Mouse (Mus musculus): ENCODE measurements around the gene Ski. TPM values are rescaled to one million over a fixed set of nuclear protein-coding genes. Genes with fewer than 3 reads are reported as not detected.

Ski gene
- total RNA-seq, 2 experiments from 2014 or later, result 118 TPM

GRCm38 (mm10) chr4:155184248-155185070 is 37.9 kb downstream of the Ski start:
- no peak for DNase-seq (ENCODE audit: low spot score in 2 of 2)

DNA sequence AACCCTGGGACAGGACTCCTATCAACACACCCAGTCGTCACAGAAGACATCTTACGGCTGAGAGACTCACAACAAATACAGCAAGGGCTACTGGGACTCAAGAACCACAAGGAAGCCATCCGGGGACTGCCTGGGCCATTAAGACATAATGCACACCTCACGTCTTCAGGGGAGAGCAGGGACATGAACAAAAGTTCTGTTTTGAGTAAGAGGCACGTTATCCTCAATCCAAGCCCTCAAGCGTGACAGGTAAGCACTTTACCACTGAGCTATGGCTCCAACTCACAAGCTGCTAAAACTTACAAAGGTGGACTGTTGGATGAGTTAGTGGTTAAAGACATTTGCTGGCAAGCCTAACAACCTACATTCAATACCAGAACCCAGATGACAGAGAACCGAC is 39.2 kb downstream of the Ski start:
- DNase-seq (ENCODE audit: low spot score in 2 of 2), result no peak

DNA sequence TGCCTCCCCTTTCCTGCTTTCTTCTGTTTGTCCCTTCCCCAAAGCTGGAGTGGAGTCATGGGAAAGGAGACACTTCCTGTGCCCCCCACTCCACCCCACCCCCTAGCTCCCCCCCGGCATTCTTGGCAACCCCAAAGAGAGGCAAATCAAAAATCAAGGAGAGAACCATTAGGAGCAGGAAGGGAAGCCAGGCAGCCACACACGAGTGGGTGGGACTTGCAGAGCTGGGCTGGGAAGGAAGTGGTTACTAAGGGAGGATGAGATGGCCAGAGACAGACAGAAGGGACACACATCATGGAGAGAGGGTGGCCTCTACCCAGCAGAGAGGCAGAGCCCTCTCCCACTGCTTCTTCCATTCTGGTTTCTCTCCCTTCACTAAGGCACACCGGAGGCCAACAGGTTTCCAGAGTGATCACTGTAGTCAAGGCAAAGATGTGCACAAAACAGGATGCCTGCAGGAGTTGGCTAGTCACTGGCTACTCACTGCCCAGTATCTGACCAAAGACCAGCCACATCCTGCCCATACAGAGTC is 43.3 kb downstream of the Ski start:
- DNase-seq (ENCODE audit: low spot score in 2 of 2), result no peak

DNA sequence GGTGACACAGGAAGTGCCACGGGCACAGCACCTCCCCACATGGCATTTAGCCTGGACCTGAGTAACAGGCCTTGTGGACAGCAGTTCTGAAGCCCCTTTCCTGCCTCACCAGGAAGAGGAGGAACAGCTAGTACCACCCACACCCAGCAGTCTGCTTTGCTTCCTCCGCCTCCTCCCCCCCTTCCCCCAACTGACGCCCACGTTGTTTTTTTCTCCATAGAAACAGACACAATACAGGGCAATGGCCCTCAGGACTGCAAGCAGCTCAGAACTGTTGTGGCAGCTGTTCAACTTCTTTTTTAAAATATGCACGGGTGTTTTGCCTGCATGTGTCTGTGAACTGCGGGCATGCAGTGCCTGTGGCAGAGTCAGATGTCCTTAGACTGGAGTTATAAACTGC is 44.1 kb downstream of the Ski start:
- DNase-seq (ENCODE audit: low spot score in 2 of 2), result peak in 1 of 2 experiments; percentile 43

- DNase-seq (ENCODE audit: low spot score in 2 of 2), result no peak
These were observed 46.2 kb downstream of the Ski start for GRCm38 (mm10) chr4:155176210-155176609.

GRCm38 (mm10) chr4:155173822-155174785 is 48.3 kb downstream of the Ski start:
- DNase-seq (ENCODE audit: low spot score in 2 of 2), result no peak

DNA sequence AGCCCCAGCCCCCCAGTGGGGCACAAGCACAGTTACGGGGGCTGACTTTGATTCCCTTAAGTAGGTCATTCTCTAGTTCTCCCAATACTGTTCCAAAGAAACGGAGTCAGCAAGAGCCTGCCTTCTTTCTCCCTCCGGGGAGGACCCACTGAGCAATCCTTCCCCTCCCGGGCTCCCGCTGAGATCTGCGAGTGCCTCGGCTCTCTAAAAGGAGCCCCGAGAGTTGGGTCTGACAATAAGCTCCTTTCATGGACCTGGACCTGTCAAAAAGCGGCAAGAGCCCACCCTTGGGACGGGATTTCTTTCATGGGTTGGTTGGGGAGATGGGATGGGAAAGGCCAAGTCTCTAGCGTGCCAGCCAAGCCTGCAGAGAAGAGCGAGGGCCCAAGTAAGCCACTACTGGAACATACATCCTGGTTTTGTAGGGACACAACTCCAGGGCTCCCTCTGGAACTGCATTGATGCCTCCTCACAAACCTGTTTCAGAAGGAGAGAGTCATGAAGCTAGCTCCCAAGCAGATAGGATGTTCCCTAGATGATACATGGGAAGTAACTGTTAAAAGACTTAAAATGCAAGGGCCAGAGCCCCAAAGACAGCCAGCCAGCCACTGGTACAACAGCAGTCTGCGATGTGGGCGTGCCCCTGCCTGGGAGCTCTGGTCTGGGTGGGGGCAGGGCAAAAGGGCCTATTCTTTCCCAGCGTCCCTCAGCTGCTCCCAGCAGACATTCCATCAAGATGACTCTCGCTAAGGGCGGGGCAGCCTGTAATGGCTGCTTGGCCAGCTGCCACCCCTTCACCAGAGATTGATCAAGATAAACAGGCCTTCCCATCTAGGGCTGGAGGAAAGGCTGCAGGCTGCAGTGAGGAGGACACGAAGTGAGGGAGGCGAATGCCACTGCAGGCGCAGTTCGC is 49.2 kb downstream of the Ski start:
- DNase-seq (ENCODE audit: low spot score in 2 of 2), result peak; percentile 67 to 72

GRCm38 (mm10) chr4:155171961-155172533 is 50.3 kb downstream of the Ski start:
- peak in 1 of 2 experiments; percentile 55 for DNase-seq (ENCODE audit: low spot score in 2 of 2)

DNA sequence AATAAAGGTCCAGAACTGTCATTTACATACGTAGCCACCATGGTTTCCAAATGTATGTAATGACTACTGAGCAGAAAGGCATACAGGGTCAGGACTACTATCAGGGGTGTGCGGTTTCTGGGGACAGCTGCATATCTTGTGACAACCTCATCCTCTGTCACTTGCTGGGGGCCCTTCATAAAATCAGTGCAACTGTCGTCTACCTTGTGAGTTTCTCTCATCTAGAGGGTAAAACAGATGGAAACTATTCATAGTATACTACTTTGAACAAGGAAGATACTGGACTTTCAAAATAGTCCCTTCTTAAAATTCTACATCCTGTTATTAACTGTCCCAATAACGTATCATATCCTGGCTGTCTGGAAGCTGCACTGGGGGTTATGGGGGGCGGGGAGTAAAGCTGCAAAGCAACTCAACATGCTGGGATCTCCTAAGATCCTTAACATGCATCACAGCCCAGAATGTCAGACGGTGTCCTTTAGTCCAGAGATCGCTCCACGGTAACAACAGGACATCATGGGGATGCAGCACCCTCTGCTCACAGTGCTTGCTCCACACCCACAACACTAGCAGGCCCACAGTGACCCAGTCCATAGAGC is 51.7 kb downstream of the Ski start:
- no peak for DNase-seq (ENCODE audit: low spot score in 2 of 2)

- no peak for DNase-seq (ENCODE audit: low spot score in 2 of 2)
These were observed 53.5 kb downstream of the Ski start for GRCm38 (mm10) chr4:155168835-155169252.

DNA sequence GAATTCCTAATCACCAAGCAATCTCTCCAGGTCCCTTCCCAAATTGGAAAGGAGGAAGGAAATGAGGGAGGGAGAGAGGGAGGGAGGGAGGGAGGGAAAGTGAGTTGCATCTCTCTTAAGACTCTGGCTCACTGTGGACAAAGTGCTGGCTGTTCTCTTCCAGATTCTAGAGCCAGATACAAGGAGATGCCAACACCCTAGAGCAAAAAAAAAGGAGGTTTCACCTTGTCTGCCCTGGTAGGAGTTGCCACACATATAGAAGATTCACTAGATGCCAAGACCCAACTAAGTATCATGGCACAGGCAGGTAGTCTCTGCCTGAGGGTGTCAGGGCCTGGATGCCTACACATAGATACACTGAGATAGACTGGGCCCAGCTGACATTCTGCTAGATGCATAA is 56.5 kb downstream of the Ski start:
- no peak for DNase-seq (ENCODE audit: low spot score in 2 of 2)

DNA sequence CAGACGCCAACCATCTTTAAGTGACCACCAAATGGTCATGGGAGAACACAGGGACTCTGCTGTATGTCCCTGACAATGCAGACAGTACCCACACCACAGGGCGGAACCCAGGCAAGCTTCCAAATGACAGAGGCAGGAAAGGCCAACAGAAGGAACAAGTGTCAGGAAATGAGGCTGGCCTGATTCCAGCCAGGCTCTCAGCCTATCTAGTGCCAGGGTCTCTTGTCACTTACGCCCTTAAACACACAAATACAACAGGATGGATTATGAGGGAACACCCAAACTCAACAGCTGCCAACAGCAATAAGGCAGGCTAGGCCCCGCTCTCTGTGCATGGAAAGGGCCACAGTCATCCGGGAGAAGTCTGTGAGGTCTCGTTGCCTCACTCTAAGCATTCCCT is 57.8 kb downstream of the Ski start:
- no peak for DNase-seq (ENCODE audit: low spot score in 2 of 2)

DNA sequence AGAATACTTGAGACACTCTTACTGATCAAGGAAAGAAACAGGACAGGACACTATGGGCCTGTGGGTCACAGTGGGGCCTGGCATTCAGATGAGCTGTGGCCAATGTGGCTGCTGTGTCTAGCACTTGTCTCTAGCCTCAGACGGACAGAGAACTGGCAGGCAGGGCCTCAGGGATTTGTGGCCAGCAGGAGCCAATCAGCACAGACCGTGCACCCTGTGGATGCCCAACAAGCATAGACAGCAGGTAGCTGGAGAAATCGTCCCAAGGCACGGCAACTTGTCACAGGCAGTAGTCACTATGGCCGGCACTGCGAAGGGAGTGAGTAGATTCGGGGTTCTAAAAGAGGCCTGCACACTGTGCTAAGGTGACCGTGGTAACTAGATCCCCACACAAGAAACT is 58.7 kb downstream of the Ski start:
- no peak for DNase-seq (ENCODE audit: low spot score in 2 of 2)

GRCm38 (mm10) chr4:155163320-155163651 is 59.1 kb downstream of the Ski start:
- DNase-seq (ENCODE audit: low spot score in 2 of 2), result no peak

DNA sequence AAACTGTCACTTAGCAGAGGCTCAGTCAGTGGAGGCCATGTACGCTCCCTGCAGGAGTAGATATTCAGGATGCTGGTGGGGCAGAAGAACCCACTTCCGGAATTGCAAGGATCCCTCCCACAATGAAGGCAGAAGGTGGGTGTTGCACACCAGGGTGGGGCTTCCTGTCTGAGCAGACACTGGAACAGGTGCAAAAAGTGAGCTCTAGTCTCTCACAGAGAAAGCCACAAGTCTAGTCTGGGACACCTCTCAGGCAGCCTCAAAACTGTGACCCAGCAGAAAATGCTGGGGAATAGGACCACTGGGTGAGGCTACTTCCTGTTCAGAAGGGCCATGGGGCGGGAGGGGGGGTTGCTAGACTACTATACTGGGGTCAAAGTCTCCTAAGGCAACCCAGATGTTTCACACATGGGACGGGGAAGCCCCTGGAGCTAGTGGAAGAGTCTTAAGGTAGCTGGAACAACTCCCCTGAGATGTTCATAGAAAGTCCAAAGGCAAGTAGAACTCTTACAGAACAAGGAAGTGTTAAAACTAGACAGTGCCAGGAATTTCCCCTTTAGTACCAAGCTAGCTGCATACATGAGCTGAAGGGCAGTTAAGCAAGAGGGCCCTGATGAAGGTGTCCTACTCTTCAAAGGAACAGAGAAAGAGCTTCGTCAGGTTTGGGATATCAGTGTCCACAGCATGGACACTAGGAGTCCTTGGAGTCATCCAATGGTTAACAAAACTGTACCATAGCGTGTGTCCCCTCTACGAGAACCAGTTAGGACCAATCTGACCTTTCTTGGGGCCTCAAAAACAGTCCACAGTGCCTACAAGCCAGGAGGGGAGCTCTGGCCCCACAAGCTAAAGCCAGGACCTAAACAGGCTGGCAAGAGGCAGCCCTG is 59.7 kb downstream of the Ski start:
- no peak for DNase-seq (ENCODE audit: low spot score in 2 of 2)

GRCm38 (mm10) chr4:155158543-155158917 is 63.9 kb downstream of the Ski start:
- DNase-seq (ENCODE audit: low spot score in 2 of 2), result no peak

DNA sequence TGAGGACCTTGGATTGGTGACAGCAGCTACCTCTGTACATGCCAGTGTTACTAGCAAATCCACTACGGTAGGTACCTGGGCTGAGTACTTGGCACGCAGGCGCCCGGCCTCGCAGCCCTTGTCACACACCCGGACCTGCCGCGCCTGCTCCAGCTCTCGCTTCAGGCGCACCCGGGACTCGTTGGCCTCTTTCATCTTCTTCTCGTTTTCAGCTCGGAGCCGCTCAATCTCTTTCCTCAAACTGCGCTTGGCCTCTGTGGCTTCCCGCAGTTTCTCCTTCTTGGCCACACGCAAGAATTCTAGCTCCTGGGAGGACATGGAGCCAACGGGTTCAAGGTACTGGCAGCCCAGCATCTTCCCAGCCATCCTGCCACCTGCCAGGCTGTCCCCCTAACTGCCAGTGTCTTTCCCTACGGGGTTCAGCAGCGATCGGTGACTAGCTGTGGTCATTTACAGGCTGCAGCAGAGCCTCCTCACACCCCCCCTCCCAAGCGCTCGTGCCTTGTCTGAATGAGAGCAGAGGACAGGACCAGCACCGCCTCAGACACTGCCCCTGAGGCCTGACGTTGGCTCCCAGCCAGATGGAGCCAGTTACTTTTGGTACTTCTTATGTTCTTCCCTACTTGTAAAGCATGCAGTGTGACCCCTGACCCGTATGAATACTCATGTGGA is 64.4 kb downstream of the Ski start:
- DNase-seq (ENCODE audit: low spot score in 2 of 2), result no peak

- no peak for DNase-seq (ENCODE audit: low spot score in 2 of 2)
These were observed 65.7 kb downstream of the Ski start for GRCm38 (mm10) chr4:155156734-155157133.

DNA sequence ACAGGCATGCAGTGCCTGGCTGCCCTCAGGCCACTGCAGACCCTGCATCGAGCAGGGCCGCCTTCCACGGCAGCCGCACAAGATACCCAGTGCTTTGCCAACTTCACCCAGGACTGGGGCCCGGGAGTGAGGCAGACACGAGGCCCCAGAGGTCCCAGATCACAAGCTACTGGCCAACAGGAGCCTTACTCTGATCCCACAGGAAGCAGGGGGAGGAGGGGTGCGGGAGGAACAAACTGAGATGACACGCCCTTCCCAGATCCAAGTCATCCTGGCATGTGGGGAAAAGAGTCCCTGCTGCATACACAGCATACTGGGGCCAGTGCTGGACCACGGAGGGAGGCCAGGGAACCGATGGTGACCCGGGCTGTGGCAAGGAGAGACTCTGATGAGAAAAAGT is 67.4 kb downstream of the Ski start:
- no peak for DNase-seq (ENCODE audit: low spot score in 2 of 2)
